Mouse (Mus musculus): ENCODE results near the gene Smyd3.
"Not testable (repeated sequence)": the region's sequence is repeated elsewhere in the genome, so short reads cannot be mapped to it uniquely, and the experiment has no call there.

Smyd3 gene

GRCm38 (mm10) chr1:179374987-179375386 is 142.9 kb downstream of the Smyd3 start:
- DNase-seq (ENCODE audit: low spot score in 2 of 2), result no peak

- DNase-seq (ENCODE audit: low spot score in 2 of 2), result no peak
Observed at GRCm38 (mm10) chr1:179373911-179374310, 143.9 kb downstream of the Smyd3 start.

GRCm38 (mm10) chr1:179371191-179371590 is 146.7 kb downstream of the Smyd3 start:
- DNase-seq (ENCODE audit: low spot score in 2 of 2), result no peak

- DNase-seq (ENCODE audit: low spot score in 2 of 2), result no peak
Observed at GRCm38 (mm10) chr1:179368426-179369010, 149.3 kb downstream of the Smyd3 start.

- DNase-seq (ENCODE audit: low spot score in 2 of 2), result no peak
Observed at GRCm38 (mm10) chr1:179361481-179362466, 156.1 kb downstream of the Smyd3 start.

- no peak for DNase-seq (ENCODE audit: low spot score in 2 of 2)
Observed at GRCm38 (mm10) chr1:179357111-179357510, 160.7 kb downstream of the Smyd3 start.

- no peak for DNase-seq (ENCODE audit: low spot score in 2 of 2)
Observed at GRCm38 (mm10) chr1:179354250-179354649, 163.6 kb downstream of the Smyd3 start.

- DNase-seq (ENCODE audit: low spot score in 2 of 2), result no peak
Observed at GRCm38 (mm10) chr1:179345318-179345925, 172.4 kb downstream of the Smyd3 start.

- no peak for DNase-seq (ENCODE audit: low spot score in 2 of 2)
Observed at GRCm38 (mm10) chr1:179343426-179343825, 174.4 kb downstream of the Smyd3 start.

GRCm38 (mm10) chr1:179341589-179341988 is 176.3 kb downstream of the Smyd3 start:
- DNase-seq (ENCODE audit: low spot score in 2 of 2), result no peak

GRCm38 (mm10) chr1:179339066-179339465 is 178.8 kb downstream of the Smyd3 start:
- DNase-seq (ENCODE audit: low spot score in 2 of 2), result no peak

- DNase-seq (ENCODE audit: low spot score in 2 of 2), result no peak
Observed at GRCm38 (mm10) chr1:179337529-179337928, 180.3 kb downstream of the Smyd3 start.

- no peak for DNase-seq (ENCODE audit: low spot score in 2 of 2)
Observed at GRCm38 (mm10) chr1:179326965-179327308, 190.9 kb downstream of the Smyd3 start.

- no peak for DNase-seq (ENCODE audit: low spot score in 2 of 2)
Observed at GRCm38 (mm10) chr1:179326262-179326964, 191.4 kb downstream of the Smyd3 start.

- no peak for DNase-seq (ENCODE audit: low spot score in 2 of 2)
Observed at GRCm38 (mm10) chr1:179324271-179324670, 193.6 kb downstream of the Smyd3 start.

- no peak for DNase-seq (ENCODE audit: low spot score in 2 of 2)
Observed at GRCm38 (mm10) chr1:179313618-179314017, 204.2 kb downstream of the Smyd3 start.

GRCm38 (mm10) chr1:179309487-179309886 is 208.4 kb downstream of the Smyd3 start:
- no peak for DNase-seq (ENCODE audit: low spot score in 2 of 2)

GRCm38 (mm10) chr1:179302446-179303230 is 215.2 kb downstream of the Smyd3 start:
- no peak for DNase-seq (ENCODE audit: low spot score in 2 of 2)

GRCm38 (mm10) chr1:179295626-179296025 is 222.2 kb downstream of the Smyd3 start:
- DNase-seq (ENCODE audit: low spot score in 2 of 2), result no peak

- DNase-seq (ENCODE audit: low spot score in 2 of 2), result no peak
Observed at GRCm38 (mm10) chr1:179293772-179294353, 224.0 kb downstream of the Smyd3 start.

GRCm38 (mm10) chr1:179290181-179290580 is 227.7 kb downstream of the Smyd3 start:
- not testable (repeated sequence) for DNase-seq (ENCODE audit: low spot score in 2 of 2)
